Comparison of ENCODE assay signal across 16 mouse cellular contexts in the genomic region with DNA sequence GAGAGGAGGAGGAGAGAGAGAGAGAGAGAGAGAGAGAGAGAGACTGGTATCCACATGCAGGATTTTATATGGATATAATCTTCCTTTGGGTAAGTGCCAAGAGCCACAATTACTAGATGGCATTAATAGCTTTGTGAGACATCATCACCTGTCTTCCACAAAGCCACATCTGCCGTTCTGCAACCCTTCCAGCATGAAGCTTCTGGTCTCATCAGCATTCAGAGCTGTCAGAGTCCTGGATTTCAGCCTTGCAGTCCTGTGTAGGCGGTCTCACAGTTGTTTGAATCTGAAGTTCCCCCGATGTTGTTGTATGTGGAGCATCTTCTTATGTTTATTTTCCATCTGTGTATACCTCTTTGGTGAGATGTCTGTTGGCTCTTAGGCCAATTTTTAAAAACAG. TPM values are rescaled to one million over a fixed set of nuclear protein-coding genes. Genes with fewer than 3 reads are reported as not detected.
DNase-seq lines count a peak whose midpoint lies in the region; TF ChIP-seq lines count a peak whose summit lies in the region.
"Had no signal": no experiment of that assay in that cellular context is flagged by ENCODE, and none has a peak within 500 bp of the region (broad histone marks: within the 10 kb centered on the region; RNA-seq: fewer than 3 reads in every experiment).

No protein-coding gene starts in this region.

- H3K36me3 ChIP-seq in hindbrain, embryonic 10.5 days, result no peaks in the 10 kb centered on the region
- H3K36me3 ChIP-seq: G1E; limb, embryonic 15.5 days; lung, embryonic 15.5 days; midbrain, embryonic 13.5 days had no signal

- TF ChIP-seq POLR2A in brain, embryonic 14.5 days (IDR thresholded peaks at IDR 0.05; ENCODE audit: borderline replicate concordance, extremely low read depth, insufficient read depth, insufficient read length, poor library complexity, severe bottlenecking), result no peak
- no peak for TF ChIP-seq POLR2A in cerebellum, adult 2 months (IDR thresholded peaks at IDR 0.05; ENCODE audit: borderline replicate concordance, insufficient read depth, low read length)

- WGBS in cerebellum, adult 2 months, result 46% methylated on average over 3 of the region's 3 CpGs
- 85% methylated on average over 3 of the region's 3 CpGs for WGBS in hindbrain, embryonic 10.5 days

- TF ChIP-seq CTCF in brain, embryonic 14.5 days (IDR thresholded peaks at IDR 0.05; ENCODE audit: borderline replicate concordance, extremely low read depth, insufficient read depth, insufficient read length), result no peak
- TF ChIP-seq CTCF in cerebellum, adult 2 months (IDR thresholded peaks at IDR 0.05; ENCODE audit: borderline replicate concordance, insufficient read depth, low read depth, low read length), result no peak

- H3K27ac ChIP-seq in cerebellum, adult 2 months (ENCODE audit: insufficient read depth, low read length), result no peak overlapping the region
- no peak overlapping the region for H3K27ac ChIP-seq in hindbrain, embryonic 10.5 days
- H3K27ac ChIP-seq: hindbrain, embryonic 14.5 days; limb, embryonic 15.5 days; lung, embryonic 15.5 days; midbrain, embryonic 13.5 days had no signal

- H3K9me3 ChIP-seq in hindbrain, embryonic 10.5 days, result no peaks in the 10 kb centered on the region
- H3K9me3 ChIP-seq: G1E; limb, embryonic 15.5 days; lung, embryonic 15.5 days; midbrain, embryonic 13.5 days had no signal

- no peaks in the 10 kb centered on the region for H3K4me1 ChIP-seq in cerebellum, adult 2 months (ENCODE audit: control insufficient read depth, insufficient read depth, low read length)
- 0 out of 2 replicates have a peak, but pooled peaks cover 3% of the 10 kb centered on the region for H3K4me1 ChIP-seq in hindbrain, embryonic 10.5 days (replicated peaks)
- H3K4me1 ChIP-seq: lung, embryonic 15.5 days had no signal

- no peaks in the 10 kb centered on the region for H3K27me3 ChIP-seq in cerebellum, adult 2 months (ENCODE audit: control insufficient read depth, insufficient read depth, low read length)
- no peaks in the 10 kb centered on the region for H3K27me3 ChIP-seq in hindbrain, embryonic 10.5 days (ENCODE audit: insufficient read depth, poor library complexity, severe bottlenecking)
- H3K27me3 ChIP-seq: limb, embryonic 15.5 days; lung, embryonic 15.5 days; midbrain, embryonic 13.5 days had no signal

- H3K4me3 ChIP-seq in cerebellum, adult 2 months (replicated peaks; ENCODE audit: insufficient read depth, low read depth, low read length), result no peak overlapping the region
- no peak overlapping the region for H3K4me3 ChIP-seq in hindbrain, embryonic 10.5 days
- H3K4me3 ChIP-seq: limb, embryonic 15.5 days; lung, embryonic 15.5 days; midbrain, embryonic 13.5 days had no signal

- DNase-seq in layer of hippocampus, adult 11-12 months (ENCODE audit: low spot score), result peak; percentile 59
- DNase-seq in layer of hippocampus, postnatal 10 days (ENCODE audit: low spot score in 2 of 2), result no peak
- peak; percentile 49 for DNase-seq in retina, postnatal 1 day
- DNase-seq in retina, embryonic 14.5 days (ENCODE audit: low spot score), result no peak
- peak; percentile 66 for DNase-seq in brain, embryonic 14.5 days (ENCODE audit: low read depth)
- DNase-seq in layer of hippocampus, adult 9-11 months, result peak; percentile 78
- no peak for DNase-seq in cerebellum, adult 2 months
- DNase-seq in hindbrain, embryonic 10.5 days (ENCODE audit: low spot score), result no peak
- DNase-seq: cerebellum, postnatal 25 days; gastrocnemius, postnatal 25 days; heart, postnatal 10 days had no signal

RNA-seq across cellular contexts. Expression of a gene that starts 9.7 kb away (rescaled TPM):
- 10 to 100 TPM; 11.0 to 14.2 TPM for total RNA-seq in layer of hippocampus, postnatal 10 days (2021)
- 1.9 and 2.8 TPM in 2 replicates for polyA plus RNA-seq in brain, embryonic 14.5 days (2012; rRNA removed)
- polyA plus RNA-seq in cerebellum, adult 2 months (2012; rRNA removed), result 0.95 and 1.00 TPM in 2 replicates
- polyA plus RNA-seq in hindbrain, embryonic 10.5 days (2016; fragmentation: Nextera tagmentation; extraction: Ambion mirVana), result 1.4 TPM in 2 replicates

Comparison
In these comparisons a context has a peak if more than half of its experiments do, and no peak if none do; other contexts are left out.
1. DNase-seq: peak in layer of hippocampus, adult 11-12 months (single experiment), retina, postnatal 1 day (single experiment), brain, embryonic 14.5 days (single experiment) and layer of hippocampus, adult 9-11 months (single experiment); none in layer of hippocampus, postnatal 10 days (0 of 2), retina, embryonic 14.5 days (single experiment), cerebellum, adult 2 months (0 of 2) and hindbrain, embryonic 10.5 days (single experiment).